Mouse (Mus musculus): ENCODE data around the gene Ctf2.
A peak's percentile ranks its signal among the peaks of the same experiment; 100 is the strongest.
"Not testable (repeated sequence)": the region's sequence is repeated elsewhere in the genome, so short reads cannot be mapped to it uniquely, and the experiment has no call there.

Gene Ctf2

DNA sequence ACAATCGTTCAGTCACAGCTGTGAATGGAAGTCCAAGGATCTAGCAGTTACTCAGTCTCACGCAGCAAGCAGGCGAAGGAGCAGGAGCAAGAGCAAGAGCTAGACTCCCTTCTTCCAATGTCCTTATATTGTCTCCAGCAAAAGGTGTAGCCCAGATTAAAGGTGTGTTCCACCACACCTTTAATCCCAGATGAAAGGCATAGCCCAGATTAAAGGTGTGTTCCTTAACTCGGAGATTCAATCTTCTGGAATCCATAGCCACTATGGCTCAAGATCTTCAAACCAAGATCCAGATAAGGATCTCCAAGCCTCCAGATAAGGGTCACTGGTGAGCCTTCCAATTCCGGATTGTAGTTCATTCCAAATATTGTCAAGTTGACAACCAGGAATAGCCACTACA is at the start of gene Ctf2:
Ctf2 (minus strand) TSS at position 101 of the 400 bp plus-strand sequence.
- DNase-seq (ENCODE audit: low read depth, low spot score) = not testable (repeated sequence)

DNA sequence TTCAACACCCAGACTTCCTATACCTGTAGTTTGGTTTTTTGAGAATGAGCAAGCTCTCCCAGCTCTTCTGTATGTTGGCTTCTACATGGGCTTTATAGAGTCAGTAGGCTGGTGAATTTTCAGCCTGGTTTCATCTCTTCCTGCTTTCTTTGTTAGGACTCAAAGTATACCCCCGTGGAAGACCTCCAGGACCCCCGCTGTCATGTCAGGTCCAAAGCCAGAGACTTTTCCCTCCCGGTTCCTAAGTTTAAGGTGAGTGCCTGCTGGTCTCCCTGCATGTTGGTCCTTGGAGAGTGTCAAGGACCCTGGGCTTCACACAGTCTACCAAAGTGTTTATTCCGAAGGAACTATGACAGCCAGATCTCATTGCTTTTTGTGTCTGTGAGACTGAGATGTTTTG is 46.4 kb upstream of the Ctf2 start:
- DNase-seq (ENCODE audit: low read depth, low spot score) = no peak

DNA sequence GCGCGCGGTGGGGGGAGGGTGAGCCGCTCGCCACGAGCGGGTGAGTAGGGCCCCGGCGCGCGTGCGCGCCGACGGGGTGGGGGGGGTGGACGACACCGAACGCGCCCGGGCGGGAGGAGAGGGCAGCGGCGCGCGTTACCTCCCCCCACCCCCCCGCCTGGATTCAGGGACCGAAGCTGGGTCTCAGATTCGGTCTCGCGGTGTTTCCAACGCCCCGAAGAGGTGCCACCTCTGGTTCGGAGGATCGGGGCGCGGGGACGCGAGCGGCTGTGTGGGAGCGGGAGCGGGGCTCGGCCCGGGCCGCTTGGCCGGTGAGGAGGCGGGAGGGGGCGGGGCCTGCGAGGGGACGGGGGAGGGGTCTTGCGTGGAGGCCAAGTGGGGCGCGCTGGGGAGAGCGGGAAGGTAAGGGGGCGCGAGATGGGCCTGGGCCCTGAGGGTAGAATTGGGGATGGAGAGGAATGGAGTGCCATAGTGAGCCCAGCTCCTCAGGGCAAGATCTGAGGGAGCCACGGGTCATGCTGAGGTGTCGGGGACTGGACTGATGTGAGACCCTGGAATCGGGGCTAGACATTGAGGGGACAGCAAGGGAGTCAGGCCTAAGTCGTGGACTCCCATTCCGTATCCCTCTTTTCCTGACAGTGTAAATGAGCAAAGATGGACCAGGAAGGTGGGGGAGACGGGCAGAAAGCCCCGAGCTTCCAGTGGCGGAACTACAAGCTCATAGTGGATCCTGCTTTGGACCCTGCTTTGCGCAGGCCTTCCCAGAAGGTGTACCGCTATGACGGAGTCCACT is 45.7 kb upstream of the Ctf2 start:
- DNase-seq (ENCODE audit: low read depth, low spot score) = no peak

DNA sequence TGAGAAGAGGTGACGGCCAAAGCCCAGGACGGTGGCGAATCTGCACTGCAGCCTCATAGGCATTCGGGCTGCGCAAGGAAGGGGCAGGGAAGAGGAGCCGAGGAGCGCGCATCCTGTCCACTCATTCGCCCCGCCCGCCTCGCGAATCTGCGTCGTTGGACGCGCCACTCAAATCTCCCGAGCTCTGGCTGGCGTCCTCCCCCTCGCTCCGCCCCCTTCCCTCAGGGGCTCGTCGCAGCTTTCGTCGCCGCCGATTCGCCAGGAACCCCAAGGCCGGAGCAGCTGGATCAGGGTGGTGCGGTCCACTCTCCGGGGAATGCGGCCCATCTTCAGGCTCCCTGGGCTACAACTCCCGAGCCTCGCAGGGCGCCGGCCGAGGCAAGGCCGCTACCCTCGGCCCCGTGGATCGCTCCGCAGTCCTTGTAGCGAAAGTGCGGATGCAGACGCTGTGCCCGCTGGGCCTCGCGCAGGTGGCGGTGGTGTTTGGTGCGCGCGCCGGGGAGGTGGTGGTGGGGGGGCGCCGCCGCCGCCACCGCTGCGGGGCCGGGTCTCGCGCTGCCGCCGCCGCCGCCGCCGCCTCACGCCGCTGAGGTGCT is 45.0 kb upstream of the Ctf2 start:
- peak; percentile 97 for DNase-seq (ENCODE audit: low read depth, low spot score)

DNA sequence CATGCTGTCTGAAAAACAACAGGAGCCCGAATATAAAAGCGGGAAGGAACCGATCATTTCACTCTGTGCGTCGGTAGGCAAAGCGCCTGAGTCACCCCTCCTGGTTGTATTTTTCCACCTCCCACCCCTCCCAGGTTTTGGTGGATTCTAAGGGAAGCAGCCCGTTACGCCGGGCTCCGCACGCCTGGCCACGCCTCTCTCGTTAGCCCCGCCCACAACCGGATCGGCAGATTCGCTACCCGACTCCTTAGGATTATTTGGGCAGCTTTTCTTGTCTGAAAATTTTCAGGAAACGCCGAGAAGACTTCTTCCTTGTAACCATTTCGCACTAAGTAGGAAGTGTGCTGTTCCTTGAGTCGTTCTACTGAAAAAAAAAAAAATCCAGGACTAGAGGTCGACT is 44.5 kb upstream of the Ctf2 start, which contains the start of gene Setd1a:
Setd1a (plus strand) TSS at position 245 of the 400 bp plus-strand sequence.
- peak; percentile 78 for DNase-seq (ENCODE audit: low read depth, low spot score)

DNA sequence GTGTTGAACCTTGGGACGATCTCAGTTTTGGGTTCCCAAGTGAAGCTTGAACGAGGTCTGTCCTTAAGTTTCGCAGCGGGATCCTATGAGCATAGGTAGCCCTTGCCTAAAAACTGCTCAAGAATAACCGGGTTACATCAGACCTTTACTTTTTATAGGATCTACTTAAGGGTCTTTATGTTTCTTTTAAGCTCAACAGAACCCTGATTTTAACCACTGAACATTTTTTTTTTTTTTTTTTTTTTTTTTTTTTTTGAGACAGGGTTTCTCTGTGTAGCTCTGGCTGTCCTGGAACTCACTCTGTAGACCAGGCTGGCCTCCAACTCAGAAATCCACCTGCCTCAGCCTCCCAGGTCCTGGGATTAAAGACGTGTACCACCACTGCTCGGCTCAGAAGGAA is 43.9 kb upstream of the Ctf2 start:
- DNase-seq (ENCODE audit: low read depth, low spot score) = not testable (repeated sequence)

DNA sequence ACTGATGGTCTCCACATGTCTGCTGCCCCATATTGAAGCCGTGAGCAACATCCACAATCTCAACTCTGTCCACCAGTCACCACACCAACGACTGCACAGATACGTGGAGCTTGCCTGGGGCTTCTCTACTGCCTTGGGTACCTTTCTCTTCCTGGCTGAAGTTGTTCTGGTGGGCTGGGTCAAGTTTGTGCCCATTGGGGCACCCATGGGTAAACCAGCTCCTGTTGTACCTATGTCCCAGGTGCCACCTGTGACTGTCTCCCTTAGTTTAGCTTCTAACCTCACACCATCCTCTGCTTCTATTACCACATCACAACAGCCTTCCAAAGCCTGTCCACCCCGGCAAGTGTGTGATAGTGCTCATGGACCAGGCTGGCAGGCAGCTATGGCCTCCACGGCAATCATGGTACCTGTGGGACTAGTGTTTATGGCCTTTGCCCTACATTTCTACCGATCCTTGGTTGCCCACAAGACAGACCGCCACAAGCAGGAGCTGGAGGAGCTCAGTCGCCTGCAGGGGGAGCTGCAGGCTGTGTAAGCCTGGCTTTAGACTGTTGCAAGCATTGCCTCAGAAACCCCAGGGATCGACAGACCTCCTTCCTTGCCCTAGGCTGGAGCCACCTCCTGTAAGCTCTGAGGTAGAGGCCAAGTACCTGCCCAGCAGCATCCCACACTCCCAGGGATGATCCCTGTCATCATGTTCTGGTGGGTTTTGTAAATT is 41.9 kb upstream of the Ctf2 start:
- DNase-seq (ENCODE audit: low read depth, low spot score) = no peak

DNA sequence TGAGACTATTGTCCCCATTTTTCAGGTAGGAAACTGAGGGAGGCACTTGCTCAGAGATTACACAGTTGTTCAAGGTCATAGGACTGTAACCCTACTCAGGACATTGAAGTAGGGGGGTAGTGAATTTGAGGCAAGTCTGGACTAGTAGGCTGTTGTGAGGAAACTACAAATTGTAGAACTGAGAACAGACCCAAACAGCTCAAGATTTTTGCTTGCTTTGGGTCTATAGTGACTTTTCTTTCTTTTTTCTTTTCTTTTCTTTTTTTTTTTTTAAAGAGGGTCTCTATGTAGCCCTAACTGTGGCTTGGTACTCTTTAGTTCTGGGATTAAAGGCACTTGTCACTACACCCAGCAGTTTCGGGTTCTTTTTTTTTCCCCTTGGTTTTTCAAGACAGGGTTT is 40.6 kb upstream of the Ctf2 start:
- DNase-seq (ENCODE audit: low read depth, low spot score) = no peak

DNA sequence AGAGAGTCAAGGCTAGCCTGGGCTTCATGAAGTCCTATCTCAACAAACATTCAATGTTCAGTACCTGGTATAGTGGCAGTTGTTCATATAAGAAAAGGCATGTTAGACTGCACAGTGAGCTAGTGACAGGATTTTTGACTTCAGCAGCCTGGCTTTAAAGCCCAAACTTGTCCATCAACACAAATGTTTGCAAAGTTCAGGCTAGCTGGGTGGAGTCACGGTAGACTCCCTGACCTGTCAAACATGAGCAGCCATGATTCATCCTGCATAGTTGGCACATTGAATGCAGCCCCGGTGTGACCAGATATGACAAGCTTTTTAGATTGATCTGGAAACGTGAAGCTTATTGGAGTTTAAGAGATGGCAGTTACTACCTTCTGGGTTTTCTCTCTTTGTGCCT is 40.1 kb upstream of the Ctf2 start:
- DNase-seq (ENCODE audit: low read depth, low spot score) = no peak

DNA sequence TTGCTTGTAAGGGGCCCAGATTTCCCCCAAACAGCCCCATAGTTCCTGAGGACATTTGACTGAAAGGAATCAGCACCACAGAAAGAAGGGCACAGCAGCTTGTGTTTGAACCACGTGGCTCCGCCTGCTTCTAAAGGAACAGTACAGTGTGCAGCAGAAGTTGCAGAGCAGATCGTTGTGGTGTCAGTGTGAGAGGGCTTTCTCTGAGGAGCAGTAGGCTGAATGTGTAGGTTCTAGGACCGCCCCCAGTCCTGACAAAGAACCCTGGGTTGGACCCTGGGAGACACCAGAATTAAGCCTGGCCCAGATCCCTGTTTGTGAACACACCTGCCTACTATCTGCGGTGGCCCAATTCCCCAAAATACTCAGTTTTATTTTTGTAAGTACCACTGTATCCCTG is 39.3 kb upstream of the Ctf2 start:
- no peak for DNase-seq (ENCODE audit: low read depth, low spot score)

DNA sequence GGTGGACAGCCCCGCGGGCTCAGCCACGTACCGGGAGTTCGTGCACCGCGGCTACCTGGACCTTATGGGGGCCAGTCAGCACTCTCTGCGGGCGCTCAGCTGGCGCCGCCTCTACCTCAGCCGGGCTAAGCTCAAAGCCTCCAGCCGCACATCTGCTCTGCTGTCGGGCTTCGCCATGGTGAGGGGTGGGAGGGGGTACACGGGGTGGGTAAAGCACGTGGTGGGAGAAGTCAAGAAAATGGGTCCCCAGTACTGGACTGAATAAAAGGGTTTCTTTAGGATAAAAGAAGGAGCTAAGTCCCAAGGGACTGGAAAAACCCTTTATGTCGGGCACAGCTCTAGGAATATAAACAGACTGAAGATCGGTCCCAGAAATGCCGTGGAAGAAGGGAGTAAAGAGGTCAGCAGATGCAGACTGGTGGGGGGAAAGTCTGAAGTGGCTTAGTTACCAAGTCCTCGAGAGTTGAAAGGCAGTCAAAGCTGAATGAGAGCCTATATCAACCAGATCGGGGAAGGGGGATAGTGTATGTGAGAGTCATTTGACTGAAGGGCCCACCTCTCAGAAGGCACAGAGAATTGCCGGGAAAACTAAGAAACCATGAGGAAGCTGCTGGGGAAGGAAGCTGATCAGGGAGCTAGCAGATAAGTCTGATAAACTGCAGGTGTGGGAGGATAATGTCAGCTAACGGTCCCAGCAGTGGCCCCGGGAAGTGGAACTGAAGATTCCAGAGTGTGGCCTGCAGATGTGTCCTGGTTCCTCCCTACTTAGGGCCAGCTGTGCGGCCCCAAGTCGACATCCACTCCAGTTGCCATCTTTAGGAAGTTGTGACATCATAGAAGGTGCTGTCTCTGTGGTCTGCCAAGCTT is 38.3 kb upstream of the Ctf2 start:
- DNase-seq (ENCODE audit: low read depth, low spot score) = no peak

DNA sequence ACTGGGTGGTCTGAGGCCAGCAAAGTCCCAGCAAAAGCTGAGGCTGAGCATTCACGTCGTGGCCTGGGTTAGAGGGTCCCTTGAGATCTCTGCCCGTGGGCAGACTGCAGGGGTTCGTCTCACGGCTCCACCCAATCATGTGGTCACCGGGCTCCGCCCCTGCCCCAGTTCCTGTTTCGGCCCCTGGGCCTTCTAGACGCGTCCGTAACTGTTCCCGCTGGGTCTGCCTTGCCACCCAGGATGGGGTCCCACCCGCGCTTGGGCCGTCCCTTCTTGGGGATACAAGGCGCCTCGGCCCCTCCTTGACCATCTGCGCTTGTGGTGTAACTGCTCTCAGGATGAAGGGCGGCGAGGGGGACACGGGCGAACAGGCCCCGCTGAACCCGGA is 37.7 kb upstream of the Ctf2 start, which contains the start of gene Orai3:
Orai3 (plus strand) TSS at position 165 of the 388 bp plus-strand sequence.
- DNase-seq (ENCODE audit: low read depth, low spot score) = no peak

DNA sequence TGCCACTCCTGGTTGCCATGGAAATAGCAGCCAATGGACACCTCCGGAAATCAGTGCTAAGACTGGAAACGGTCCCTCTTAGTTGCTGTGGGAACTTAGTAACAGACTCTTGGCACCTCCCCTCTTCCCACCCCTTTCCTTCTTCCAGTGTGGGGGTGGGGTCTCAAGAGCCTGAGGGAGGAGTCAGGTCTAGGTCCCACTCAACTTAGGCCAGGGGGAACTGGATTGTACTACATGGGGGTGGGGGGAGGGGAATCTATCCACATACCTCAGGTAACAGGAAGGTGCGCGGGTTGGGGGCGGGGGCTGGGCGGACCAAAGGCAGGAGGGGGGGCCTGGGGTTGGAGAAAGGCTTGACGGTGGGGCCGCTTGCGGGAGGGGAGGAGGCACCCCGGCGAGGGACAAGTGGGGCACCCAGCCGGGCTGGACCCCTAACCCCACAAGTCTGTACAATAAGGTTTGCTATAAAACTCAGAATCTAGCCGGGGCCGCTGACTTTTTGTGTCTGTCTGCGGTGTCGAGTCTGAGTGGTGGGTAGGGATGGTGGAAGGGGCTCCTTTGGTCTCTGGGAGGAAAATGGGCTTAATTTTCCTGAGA is 37.1 kb upstream of the Ctf2 start:
- DNase-seq (ENCODE audit: low read depth, low spot score) = peak; percentile 79

DNA sequence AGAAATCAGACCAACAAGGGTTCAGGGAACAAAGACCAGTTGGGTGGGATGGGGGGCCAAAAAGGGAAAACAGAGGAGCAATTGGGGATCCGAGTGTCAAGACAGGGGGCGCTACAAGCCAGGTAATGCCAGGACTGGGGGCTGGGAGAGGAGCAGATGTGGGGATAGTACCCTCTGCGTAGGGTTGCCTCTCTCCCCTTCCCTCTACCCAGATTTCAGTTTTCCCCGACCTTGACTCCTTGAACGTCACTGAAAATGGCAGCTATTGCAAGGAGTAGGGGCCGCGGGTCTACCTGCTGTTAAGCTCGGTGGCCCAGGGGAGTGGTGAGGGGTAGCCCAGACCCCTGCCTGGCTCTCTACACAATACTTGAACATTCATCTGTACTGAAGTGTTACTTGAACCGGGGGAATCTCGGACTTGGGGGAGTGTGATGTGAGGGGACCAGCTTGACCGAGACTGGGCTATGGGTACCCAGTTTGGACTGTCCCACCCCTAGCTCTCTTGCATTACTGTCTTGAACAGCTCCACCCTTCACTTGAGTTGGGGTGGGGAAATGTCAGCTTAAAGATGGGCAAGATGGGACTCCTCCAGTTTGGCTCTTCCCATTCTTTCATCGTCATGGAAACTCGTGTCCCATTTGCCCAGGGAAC is 36.5 kb upstream of the Ctf2 start:
- no peak for DNase-seq (ENCODE audit: low read depth, low spot score)

DNA sequence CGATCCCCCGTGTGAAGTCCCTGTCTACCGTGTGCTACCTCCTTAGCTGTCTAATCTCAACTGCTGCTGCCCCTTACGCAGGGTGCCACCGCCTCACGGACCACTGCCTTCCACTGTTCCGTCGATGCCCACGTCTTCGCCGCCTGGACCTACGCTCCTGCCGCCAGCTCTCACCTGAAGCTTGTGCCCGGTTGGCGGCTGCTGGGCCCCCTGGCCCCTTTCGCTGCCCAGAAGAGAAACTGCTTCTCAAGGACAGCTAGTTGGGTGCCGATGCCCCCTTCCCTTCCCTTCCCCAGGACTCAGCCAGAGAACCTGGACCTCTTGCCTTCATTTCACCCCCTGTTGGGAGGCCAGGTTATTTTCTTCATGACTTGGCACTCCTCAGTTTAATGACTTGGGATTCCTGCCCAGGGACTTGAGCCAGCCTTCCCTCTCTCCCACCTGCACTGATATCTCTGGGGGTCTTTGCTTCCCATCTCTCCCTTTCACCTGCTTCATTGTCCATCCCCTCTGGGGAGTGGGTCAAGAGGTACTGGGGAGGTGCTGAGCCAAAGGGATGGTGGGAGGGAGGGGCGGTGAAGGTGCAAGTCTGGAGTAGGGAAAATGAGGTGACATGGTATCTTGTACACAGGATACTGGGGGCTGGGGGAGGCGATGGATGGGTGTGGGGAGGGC is 35.8 kb upstream of the Ctf2 start:
- DNase-seq (ENCODE audit: low read depth, low spot score) = no peak

DNA sequence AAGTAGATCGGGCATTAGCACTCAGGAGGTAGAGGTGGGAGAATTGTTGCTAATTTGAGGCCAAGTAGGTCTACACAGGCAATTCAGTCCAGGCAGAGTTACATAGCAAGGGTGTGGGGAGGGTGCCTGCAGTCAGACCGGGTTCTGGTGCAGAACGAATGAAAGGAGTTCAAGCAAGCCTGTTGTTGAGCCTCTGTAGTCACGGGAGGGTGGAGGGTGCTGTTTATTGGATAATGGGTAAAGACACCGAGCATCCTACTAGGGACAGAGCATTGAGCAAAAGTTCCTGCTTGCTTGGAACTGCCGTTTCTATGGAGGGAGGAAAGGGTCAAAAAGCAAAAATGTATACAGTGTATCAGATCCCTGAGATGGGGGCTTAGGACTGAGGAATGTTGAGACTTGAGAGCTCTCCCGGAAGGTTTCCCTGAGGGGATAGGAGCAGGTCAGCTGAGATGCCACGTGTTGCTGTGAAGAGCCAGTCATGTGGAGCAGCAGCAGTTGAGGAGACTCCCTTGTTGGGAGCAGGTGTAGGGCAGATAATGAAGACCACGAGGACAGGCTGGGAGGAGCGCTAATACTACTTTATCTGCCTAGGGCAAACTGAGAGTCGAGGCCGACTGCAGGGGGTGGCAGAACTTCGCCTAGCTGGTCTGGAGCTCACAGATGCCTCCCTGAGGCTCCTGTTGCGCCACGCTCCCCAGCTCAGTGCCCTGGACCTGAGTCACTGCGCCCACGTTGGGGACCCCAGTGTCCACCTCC is 35.1 kb upstream of the Ctf2 start:
- no peak for DNase-seq (ENCODE audit: low read depth, low spot score)

DNA sequence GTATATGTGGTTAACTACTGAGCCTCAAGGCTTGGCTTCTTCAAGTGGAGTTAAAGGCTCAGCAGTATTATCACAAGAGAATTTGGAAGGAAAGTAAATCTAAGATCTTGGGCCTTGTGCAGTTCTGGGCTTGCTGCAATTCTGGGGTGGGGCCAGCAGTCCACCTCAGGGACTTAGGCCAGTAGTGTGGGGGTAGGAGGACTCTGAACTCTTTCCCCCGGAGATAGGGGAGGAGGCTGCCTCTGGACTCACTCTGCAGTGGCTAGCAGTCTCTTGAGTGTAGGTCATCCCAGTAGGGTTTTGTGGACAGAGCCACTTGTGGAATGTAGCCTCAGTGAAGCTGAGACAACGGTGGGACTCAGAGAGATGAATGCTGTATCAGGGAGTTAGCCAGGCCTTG is 33.8 kb upstream of the Ctf2 start:
- DNase-seq (ENCODE audit: low read depth, low spot score) = no peak

DNA sequence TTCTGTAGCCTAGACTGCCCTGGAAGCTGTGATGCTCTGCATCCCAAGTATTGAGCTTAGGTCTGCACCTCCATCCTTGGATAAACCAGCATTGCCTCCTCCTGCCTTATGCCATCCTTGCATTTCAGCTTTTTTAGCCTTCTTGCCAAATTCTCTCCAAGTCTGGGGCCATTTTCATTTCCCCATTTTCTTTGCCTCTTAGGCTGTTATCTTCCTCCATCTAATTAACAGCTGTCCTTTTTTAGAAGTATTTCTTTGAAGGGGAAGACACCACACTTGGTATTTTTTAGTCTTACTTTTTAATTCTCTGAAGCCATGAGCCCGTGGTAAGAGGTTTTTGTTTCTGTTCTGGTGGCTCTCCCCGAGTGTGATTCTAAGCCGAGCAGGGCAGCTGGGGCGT is 31.7 kb upstream of the Ctf2 start:
- no peak for DNase-seq (ENCODE audit: low read depth, low spot score)

DNA sequence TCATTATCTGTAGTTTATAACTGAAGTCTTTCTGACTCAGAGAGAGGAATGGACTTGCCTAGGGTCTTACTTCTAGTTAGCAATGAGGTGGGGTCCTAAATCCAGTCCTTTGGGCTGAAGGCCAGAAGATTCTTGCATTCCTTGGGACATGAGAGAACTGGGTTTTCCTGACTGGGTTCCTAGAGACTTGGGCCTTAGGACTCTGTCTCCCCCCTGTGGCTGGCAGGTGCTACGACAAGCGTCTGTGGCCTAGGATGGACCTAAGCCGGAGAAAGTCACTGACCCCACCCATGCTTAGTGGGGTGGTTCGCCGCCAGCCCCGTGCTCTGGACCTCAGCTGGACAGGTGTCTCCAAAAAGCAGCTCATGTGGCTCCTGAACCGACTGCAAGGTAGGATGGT is 29.1 kb upstream of the Ctf2 start:
- peak; percentile 65 for DNase-seq (ENCODE audit: low read depth, low spot score)

All from retina, postnatal 7 days (tissue).